Mouse (Mus musculus): ENCODE measurements around the gene Cenps. TPM values are rescaled to one million over a fixed set of nuclear protein-coding genes. Genes with fewer than 3 reads are reported as not detected.
"Not testable (repeated sequence)": the region's sequence is repeated elsewhere in the genome, so short reads cannot be mapped to it uniquely, and the experiment has no call there.

The Cenps gene
- total RNA-seq, 2 experiments from 2014 or later, result 12.5 to 12.7 TPM

GRCm38 (mm10) chr4:149125341-149126114 lies 11.9 kb downstream of the Cenps start:
- no peak for DNase-seq (ENCODE audit: low spot score in 2 of 2)

- DNase-seq (ENCODE audit: low spot score in 2 of 2), result no peak
These were observed 14.0 kb downstream of the Cenps start for GRCm38 (mm10) chr4:149123432-149123831.

GRCm38 (mm10) chr4:149119978-149120562 lies 17.4 kb downstream of the Cenps start:
- not testable (repeated sequence) for DNase-seq (ENCODE audit: low spot score in 2 of 2)

- DNase-seq (ENCODE audit: low spot score in 2 of 2), result peak; percentile 56 to 88
These were observed 33.4 kb downstream of the Cenps start, which contains the start of gene Dffa for GRCm38 (mm10) chr4:149103875-149104561. Gene Dffa, plus strand, starts transcription at chr4:149104146.

- DNase-seq (ENCODE audit: low spot score in 2 of 2), result no peak
These were observed 36.0 kb downstream of the Cenps start for GRCm38 (mm10) chr4:149101456-149101855.

- not testable (repeated sequence) for DNase-seq (ENCODE audit: low spot score in 2 of 2)
These were observed 37.0 kb downstream of the Cenps start for GRCm38 (mm10) chr4:149100449-149100848.

GRCm38 (mm10) chr4:149099369-149100017 lies 37.9 kb downstream of the Cenps start, which contains the start of gene Pex14:
Gene Pex14, minus strand, starts transcription at chr4:149099876.
- DNase-seq (ENCODE audit: low spot score in 2 of 2), result peak; percentile 70 to 88

- no peak for DNase-seq (ENCODE audit: low spot score in 2 of 2)
These were observed 38.9 kb downstream of the Cenps start for GRCm38 (mm10) chr4:149098571-149098970.

GRCm38 (mm10) chr4:149097956-149098355 lies 39.5 kb downstream of the Cenps start:
- DNase-seq (ENCODE audit: low spot score in 2 of 2), result no peak

GRCm38 (mm10) chr4:149091364-149091763 lies 46.1 kb downstream of the Cenps start:
- no peak for DNase-seq (ENCODE audit: low spot score in 2 of 2)

- DNase-seq (ENCODE audit: low spot score in 2 of 2), result no peak
These were observed 52.0 kb downstream of the Cenps start for GRCm38 (mm10) chr4:149085381-149085780.

- peak in 1 of 2 experiments; percentile 37 for DNase-seq (ENCODE audit: low spot score in 2 of 2)
These were observed 55.9 kb downstream of the Cenps start for GRCm38 (mm10) chr4:149081528-149081927.

- no peak for DNase-seq (ENCODE audit: low spot score in 2 of 2)
These were observed 57.3 kb downstream of the Cenps start for GRCm38 (mm10) chr4:149080111-149080510.

- DNase-seq (ENCODE audit: low spot score in 2 of 2), result no peak
These were observed 57.8 kb downstream of the Cenps start for GRCm38 (mm10) chr4:149079629-149080028.

- no peak for DNase-seq (ENCODE audit: low spot score in 2 of 2)
These were observed 59.2 kb downstream of the Cenps start for GRCm38 (mm10) chr4:149078261-149078660.

Other genes with a start within 250 kb of the Cenps start
- 10 to 100 TPM; 29.0 to 30.3 TPM for gene Pex14, start 37.8 kb downstream of the Cenps start, total RNA-seq (2021)
- gene Dffa, start 33.5 kb downstream of the Cenps start, total RNA-seq (2021), result 10 to 100 TPM; 33.0 TPM
- 1 to 10 TPM in 1 of 2 experiments, under 1 TPM in 1; 0.41 to 1.4 TPM for gene Cort, start 10.9 kb downstream of the Cenps start, total RNA-seq (2021)
- gene Pgd, start 29.1 kb upstream of the Cenps start, total RNA-seq (2021), result 10 to 100 TPM; 42.5 to 47.9 TPM
- gene Kif1b, start 170.1 kb upstream of the Cenps start, total RNA-seq (2021), result 100 to 1,000 TPM; 266 to 283 TPM

Data from gastrocnemius, postnatal 4 days (tissue).